Mouse (Mus musculus) heart, adult 2 months (tissue): Measurements from ENCODE around the gene Tarbp1.

Source experiments
- CTCF ChIP-seq: fragments of 200-600 bp; IDR thresholded peaks from 2 replicates; pipeline ENCODE4 v1.8.1; 2022; ENCODE audit warnings: antibody characterized with exemption, mild to moderate bottlenecking, moderate library complexity
- EP300 ChIP-seq: fragments of 200-500 bp; IDR thresholded peaks from 2 replicates; pipeline ENCODE4 v1.6.1; 2011; ENCODE audit warnings: low read depth, low read length, control low read depth; ENCODE audit not compliant: insufficient read depth
- POLR2A ChIP-seq: fragments of 200-500 bp; IDR thresholded peaks from 2 replicates; pipeline ENCODE4 v1.6.1; 2011; ENCODE audit warnings: mild to moderate bottlenecking, low read depth, low read length, control low read depth; ENCODE audit not compliant: insufficient read depth

- TF ChIP-seq CTCF, result no peak
- no peak for TF ChIP-seq POLR2A
- TF ChIP-seq EP300, result no peak
Measured at GRCm38 (mm10) chr8:126424163-126424562, 50.7 kb downstream of the Tarbp1 start.
